Mouse (Mus musculus): ENCODE data around the gene Eif6.

The Eif6 gene

DNA sequence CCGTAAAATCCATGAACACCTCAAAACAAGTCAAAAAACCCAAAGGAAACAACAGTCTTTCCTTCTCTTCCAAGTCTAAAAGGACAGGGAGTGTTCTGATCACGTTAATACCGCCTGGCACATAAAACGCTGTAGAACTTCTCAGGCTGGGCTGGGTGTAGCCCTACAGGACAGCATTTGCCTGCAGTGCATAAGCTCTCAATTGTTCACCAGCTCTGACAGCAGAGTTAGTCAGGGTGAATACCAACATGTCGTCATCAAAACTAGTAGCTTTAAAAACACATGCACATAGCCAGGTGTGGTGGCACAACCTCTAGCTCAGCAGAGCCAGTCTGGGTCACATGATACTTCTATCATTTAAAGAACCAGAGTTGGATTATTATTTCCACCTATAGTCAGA is 5.9 kb downstream of the Eif6 start:
- DNase-seq = no peak

DNA sequence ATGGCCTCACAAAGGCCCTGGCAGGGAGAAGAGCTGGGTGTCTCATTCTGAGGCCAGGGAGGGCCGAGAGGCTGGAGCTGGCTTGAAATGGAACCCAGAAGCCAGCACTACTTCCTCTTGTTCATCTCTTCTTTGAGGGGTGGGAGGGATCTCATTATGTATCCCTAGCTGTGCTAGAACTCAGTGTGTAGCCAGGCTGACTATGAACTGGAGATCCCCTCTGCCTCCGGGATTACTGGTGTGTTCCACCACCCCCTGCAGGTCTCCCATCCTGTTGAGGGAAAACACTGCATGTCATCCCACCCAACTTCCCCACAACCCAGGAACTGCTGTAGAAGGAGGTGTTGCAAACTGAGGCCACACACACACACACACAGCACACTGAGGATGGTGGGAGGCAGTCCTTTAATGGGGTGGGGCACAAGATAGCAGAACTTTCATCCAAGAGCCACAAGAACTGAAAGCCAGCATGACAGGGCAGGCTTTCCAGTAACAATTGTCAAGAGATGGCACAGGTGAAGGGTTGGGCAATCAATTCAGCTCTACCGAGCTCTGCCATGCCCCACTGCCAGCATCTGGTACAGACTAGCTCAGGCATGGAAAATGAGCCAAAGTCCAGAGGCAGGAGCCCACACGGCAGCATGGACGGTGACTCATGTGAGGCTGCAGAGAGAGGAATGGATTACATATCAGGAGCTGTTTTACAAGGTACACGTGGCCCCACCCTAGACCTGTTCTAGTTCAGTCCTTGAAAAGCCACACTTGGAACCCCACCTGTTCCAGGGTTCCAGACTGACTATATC is 7.1 kb downstream of the Eif6 start:
- peak; percentile 76 for DNase-seq

DNA sequence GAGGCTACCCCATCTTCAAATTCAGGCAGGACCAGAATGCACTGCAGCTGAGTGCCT is 7.5 kb downstream of the Eif6 start, which contains the start of gene BC029722:
BC029722 (minus strand) TSS at position 35 of the 57 bp plus-strand sequence.
- DNase-seq = no peak

DNA sequence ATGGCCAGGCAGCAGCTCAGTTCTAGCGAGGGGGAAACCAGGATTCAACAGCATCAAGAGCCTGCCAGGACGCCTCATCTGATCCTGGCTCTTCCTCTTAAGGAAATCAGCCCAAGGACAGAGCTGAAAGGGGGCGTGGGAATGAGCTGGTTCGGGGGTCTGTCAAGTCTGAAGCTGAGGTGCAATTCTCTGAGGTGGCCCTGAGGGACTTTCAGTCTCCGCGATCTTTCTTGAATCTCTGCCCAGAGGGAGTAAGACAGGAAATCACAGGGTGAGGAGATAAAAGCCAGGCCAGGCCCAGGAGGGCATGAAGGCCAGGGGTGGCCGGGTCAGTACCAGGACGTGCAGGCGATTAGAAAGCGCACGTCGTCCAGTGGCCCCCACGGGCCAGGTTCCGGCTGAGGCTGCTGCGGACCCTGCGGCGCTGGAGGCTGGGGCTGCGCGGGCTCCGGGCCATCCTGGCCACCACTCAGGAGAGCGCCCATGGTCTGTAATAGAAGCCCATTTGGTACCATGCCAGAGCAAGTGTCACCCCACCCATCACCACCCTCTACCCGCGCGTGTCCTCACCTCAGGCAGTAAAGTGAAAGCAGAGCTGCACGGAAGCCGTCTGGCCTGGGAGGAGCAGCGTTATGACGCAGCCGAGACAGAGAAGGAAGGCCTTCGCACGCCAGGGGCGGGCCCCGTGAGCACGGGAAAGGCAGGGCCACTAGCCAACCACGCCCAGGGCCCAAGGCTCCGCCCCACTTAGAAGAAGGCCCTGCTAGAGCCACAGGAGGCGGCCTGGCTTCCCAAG is 7.9 kb downstream of the Eif6 start:
- peak; percentile 96 for DNase-seq

DNA sequence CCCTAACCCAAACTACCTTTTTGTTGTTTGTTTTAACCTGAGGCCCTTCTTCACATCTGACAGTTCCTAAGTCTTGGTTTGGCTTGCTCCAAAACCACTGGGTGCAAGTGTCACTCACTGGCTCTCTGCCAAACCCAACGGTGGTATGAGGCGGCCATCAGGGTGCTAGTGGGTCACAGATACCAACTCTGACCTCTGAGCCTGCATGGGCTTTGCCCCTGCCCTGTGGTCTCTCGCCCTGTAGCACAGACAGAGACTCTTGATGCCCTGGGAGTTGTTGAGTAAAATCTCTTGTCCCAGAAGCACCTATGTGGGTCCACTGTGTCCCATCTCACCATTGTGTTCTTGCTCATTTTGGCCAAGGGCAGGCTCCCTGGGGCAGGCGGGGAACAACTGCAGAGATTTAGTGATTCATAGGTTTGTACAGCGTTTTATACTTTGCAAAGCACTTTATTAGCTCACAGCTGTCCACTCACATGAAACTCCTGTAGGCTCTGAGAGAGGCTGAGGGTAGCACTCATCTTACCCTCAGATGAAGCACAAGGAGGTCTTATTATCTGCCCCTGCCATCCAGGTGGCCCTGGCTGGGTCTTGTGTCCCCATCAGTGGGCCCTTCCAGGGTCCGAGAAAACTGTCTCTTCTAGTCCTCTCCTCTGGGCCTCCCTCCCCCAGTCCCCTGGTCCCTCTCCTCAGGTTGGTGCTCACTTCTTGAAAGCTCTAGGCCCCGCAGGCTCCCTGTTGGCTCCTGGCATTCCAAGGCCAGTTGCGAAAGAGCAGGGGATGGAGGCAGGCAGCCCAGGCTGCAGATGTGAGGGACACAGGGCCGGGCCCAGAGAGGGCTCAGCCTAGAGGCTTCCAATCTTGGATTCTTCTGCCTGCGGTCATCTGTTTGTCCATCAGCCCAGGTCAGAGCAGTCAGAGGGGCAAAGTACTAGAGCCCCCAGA is 9.2 kb downstream of the Eif6 start:
- DNase-seq = peak; percentile 73

DNA sequence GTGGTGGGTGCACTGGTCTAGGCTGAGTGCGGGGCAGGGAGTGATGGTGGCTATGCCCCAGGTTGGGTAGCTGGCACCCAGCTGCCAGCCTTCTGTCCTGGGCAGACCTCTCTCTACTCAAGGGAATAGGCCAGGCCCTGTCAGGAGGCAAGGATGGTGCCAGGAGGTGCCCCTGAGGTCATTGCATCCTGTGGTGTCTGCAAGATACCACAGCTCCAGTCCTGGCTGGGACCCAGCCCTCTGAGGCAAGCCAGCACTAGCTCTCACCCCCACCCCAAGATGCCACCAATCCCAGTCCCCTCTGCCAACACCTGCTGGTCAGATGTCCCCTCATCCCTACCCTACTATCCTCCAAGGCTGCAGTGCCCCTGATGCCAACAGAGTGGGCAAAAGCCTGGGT is 10.5 kb downstream of the Eif6 start:
- peak; percentile 83 for DNase-seq

DNA sequence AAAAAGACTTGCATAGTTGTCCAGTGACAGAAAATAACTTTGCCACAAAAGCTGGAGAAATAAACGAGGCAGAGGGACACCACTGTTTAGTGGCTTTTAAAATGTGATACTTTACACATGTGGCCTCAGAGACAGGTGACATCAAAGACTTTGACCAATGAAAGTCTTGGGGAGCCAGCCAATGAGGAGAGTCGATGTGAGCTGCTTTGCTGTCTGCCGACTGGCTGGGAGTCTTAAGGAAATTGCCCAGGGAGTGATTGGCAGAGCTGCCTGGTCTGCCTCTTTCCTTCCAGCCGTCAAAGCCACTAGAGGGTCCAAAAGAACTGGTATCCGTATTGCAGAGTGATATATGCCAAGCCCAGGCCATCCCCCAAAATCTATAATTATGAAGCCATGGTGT is 11.9 kb downstream of the Eif6 start:
- peak; percentile 39 for DNase-seq

DNA sequence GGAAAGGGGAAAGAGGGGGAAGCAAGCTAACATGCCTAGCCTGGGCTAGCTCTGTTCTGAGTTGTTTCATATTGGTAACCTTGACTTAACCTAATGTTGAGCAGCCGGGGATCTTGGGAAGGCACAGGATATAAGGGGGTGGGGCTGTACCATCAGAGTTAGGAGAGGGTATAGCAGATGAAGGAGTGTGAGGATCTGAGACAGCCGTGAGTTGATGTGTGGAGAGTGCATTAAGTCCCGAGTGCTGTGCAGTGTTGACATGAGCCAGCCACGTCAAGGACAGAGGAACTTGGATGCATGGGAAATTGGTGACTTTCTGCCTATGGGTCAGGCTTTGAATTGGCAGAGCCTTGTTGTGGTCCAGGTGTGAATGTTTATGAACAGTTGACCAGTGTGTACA is 14.1 kb downstream of the Eif6 start:
- DNase-seq = peak; percentile 52

DNA sequence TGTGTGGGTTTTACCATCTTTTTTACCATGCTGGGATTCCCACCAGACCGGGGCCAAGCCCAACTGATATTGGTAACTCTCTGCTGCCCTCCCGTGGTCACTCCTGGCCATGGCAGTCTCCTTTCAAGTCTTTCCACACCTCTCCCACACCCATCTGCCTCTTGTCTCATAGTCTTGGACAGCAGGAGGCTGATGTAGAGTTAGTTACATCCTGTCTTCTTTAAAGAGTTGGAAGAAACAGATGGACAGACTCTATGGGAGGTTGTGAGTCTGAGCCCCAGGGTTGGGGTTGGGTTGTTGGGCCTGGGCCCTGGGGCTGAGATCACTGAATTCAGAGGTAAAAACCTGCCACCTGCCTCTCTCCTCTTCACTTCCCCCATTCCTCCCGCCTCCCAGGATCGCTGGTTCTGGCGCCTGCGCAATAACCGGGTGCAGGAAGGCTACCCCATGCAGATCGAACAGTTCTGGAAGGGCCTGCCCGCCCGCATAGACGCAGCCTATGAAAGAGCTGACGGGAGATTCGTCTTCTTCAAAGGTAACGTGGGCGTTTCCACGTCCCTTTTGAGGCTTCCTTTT is 14.8 kb downstream of the Eif6 start:
- DNase-seq = peak; percentile 95

DNA sequence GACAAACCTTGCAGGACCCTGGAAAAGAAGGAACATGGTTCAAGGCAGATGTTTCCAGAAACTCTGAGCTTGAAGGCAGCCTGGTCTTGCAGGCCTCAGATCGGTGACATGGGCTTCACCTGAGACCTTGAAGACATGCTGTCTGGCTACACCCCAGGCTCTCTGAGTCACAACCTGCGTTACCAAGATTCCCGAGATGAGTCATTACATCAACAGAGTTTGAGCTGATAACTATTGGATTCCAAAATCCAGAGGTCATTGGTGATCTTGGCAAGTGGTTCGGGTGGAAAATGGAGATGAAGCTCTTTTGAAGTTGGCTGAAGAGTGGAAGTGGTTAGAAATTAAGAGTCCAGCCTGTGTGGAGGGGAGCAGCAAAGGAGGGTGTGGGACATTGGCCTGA is 17.1 kb downstream of the Eif6 start:
- no peak for DNase-seq

DNA sequence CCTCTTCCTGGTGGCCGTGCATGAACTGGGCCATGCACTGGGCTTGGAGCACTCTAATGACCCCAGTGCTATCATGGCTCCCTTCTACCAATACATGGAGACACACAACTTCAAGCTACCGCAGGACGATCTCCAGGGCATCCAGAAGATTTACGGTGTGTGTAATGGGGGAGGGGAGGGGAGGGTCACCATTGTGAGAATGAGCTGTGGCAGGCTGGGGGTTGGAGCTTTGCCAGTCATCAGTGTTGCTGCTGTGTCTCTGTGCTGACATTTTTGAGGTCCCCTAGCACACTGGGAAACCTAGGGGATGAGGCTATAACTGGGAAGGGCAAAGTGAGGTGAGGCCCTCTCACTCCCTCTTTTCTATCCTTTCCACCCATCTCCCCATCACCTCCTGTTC is 19.3 kb downstream of the Eif6 start:
- DNase-seq = peak; percentile 66

DNA sequence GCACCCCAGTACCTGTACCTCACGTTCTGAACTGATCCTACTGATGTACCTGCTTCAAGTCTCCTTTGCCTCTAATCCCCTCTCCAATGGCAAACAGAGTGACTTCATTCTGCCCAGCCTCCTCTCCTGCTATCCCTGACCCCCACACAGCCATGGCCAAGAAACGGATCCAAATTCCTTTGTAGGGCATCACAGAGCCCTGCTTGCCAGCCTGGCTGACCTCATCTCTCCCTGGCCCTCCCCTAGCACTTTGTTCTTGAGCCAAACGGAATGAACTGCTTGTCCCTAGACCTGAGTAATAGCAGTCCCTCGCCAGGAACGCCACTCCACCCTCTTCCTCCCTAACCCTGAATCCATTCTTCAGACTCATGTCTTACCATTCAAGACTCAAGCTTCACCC is 20.2 kb downstream of the Eif6 start:
- peak; percentile 98 for DNase-seq

DNA sequence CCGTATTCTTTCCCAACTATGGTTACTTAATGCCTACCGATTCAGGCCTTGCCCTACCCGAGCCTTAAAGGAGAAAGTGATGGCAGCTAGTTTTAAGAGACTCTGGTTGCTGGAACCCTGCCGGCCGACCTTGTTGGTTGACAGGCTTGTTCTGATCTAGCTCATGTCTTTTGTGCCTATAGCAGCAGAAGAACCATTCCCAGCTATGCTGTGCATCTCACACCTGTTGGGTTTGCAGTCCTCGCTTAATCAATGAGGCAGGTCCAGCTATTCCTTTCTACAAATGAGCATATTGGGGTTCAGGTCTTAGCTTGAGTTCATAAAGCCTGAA is 20.8 kb downstream of the Eif6 start:
- peak; percentile 72 for DNase-seq

DNA sequence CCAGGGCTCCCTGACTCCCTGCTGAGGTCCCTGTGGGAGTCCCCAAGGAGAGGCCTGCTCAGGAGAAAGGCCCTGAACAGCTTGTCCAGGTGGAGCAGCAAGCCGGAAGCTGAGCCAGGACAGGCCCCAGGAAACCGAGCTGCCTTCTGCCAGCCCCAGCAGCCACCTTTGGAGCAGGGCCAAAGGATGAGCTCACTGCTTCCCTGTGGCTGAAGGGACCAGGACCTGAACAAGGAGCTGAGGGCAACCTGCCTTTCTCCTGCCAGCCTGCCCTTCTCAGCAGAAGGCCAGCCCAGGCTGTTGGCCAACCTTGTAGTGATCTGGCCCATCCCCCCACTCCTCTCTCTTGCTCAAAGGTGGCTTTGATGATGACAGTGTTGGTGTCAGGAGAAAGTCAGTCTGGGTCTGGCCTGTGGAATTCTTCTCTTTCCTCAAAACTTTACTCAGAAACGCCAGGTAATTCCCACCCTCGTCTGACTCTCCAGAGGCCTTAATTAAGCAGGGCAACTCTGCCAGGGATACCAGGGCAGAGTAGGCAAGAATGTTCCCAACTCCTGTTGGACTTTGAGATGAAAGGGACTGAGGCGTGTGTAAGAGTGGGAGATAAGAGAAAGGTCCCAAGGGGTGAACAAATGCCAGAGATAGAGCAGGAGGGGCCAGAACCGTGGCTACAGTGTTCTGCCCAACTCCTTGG is 21.3 kb downstream of the Eif6 start:
- DNase-seq = peak; percentile 100

DNA sequence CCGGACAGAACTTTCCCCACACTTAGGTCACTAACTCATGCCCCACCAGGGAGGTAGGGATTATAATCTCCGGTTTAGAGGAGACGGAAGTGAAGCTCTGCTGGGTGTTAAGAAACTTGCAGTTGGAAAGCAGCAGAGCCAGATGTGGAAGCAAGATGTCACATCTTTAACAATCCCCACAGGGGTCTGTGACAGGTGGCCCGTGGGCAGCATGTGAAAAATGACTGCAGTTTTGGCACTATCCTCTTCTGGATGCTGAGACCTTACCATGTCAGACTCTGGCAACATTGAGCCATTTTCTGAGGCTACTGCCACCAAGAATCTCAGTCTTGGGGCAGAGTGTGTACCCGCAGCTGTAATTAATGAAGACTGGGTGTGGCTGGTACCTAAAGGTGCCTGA is 22.7 kb downstream of the Eif6 start:
- no peak for DNase-seq

DNA sequence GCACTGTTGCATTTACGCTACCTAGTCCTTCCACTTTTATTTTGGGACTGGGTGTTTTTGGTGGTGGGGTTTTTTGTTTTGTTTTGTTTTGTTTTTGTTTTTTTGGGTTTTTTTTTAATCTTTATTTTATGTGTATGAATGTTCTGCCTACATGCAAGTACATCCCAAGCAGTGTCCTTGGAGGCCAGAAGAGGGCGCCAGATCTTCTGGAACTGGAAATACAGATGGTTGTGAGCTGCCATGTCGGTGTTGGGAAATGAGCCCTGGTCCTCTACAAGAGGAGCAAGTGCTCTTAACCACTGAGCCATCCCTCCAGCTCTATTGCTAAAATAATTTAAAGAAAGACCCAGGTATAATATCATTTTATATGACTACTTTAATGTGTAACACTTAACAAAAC is 24.0 kb downstream of the Eif6 start:
- DNase-seq = no peak

DNA sequence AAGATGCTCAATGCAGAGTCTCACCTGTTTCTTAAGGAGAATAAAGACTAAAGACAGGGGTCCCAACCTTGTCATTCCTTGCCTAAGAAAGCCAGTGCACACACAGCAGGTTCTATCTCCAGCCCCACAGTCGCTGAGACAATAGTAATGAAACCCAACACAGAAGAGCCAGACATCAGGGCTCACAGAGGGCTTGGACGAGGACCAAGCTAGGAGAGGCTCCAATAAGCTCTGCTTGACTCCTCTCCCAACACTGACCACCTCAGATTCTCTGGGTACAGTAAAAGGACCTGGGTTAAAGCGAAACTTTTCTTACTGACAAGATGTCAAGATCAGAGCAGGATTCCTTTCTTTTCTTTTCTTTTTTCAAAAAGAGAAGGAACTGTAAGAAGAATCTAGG is 28.1 kb downstream of the Eif6 start:
- DNase-seq = no peak

DNA sequence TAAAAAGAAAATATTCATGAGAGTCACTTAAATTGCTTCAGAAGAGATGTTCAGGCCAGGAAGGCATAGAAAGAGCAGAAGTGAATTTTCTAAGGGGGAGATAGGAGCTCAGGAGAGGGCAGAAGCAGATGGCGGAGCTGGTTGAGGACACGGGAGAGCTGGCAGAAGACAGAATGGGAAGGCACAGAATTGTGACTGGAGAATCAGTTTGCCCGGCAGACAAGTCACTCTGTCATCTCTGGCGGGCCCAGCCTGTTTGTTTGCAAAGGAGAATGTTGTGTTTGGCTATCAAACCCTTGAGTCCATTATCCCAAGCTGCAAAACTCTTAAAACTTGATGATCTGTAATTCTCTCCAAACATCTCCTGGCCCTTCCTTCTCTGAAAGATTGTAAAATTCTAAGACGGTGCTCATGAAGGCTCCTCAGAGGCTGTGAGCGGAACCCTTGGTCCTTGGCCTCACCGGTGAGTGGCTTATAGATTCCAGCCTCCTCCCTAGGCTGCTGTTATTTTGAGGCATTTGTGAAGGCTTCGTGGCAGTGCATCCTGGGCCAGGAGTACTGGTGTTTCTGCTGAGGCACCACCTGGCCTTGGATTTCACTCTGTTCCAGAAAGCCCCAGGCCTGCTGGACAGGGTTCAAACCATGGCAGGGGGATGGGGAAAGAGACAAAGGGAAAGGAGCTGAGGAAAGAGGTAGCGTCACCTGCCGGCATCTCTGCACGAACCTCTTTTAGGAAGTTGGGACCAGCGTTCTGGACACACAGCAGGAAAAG is 31.9 kb downstream of the Eif6 start:
- DNase-seq = peak; percentile 99

DNA sequence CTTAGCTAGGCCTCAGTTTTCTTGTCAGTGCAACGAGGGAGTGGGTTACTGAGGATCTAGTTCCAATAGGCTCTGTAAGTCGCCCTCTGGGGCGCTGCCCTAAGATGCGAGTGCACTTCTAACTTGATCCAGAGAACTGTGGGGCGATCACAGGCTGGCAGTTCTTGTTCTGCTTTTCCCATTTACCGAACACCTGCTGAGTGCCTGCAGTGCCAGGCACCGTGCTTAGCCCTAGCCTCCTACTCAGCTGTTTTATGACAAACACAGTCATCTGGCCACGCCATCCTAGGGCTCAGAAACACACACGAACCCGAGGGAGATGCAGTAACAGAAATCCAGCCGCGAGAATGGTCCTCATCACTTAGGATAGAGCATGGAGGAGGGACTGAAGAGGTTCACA is 33.8 kb downstream of the Eif6 start:
- no peak for DNase-seq

DNA sequence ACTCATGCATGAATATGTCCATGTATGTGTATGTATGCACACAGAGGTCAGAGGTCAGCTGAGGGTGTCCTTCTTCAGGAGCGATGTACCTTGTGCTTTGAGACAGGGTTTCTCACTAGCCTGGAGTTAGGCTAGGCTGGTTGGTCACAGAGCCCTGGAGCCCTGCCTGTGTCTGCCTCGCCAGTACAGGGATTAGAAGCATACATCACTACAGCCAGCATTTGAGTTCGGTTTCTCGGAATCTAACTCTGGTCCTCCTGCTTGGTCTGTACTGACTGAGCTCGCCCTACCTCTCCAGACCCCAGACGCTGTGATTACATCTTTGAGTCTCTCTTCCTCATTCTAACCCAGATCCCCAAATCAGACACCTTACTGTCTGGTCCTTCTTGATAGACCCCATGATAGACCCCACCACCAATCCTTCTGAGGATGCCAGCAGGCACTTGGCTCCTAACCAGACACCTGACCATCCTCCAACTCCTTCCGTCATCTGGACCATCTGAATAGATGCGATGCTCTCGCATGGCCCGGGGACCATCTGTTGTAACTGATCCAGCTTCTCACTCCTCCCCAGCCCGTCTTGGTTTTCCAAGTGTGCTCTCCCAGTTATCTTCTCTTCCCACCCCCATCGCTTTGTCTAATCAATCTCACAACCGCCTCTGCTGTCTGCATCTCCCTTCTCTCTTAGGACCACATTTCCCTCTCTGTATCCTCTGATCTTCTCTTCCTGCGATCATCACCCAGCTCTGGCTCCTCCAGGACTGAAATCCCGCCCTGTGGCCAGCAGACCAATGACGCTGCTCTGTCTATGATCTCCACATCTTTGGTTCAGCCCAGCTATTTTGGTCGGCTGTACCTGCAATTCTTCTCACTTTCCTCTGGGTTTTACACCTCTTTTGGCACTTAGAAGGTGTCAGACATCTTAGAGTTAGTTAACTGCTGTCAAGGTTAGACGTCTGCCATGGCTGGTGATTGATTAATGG is 38.5 kb downstream of the Eif6 start:
- DNase-seq = peak; percentile 68

DNA sequence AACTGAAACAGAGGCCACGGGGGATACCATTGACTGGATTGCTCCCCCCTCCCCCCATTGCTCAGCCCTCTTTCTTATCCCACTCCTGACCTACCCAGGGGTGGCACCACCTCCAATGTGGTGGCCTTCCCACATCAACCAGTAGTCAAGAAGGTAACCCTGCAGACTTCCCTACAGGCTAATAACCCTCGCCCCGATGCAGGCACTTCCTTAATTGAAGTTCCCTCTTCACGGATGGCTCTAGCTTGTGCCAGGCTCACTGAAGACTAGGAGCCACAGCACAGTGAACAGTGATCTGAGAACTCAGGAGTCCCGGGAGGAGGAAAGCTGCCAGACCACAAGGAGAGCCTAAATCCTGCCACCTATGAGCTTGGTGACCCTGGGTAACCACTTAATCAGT is 39.8 kb downstream of the Eif6 start:
- no peak for DNase-seq

Measured in cerebellum, adult 11-12 months (tissue).